Mouse (Mus musculus) brain, embryonic 14.5 days (tissue): ENCODE measurements around the gene Gpn2. TPM values are rescaled to one million over a fixed set of nuclear protein-coding genes. Genes with fewer than 3 reads are reported as not detected.
A peak's percentile ranks its signal among the peaks of the same experiment; 100 is the strongest.

Experiments
- DNase-seq: peaks from one replicate; pipeline ENCODE4 v3.0.0-alpha.2; 2011; ENCODE audit warnings: low read depth
- CTCF ChIP-seq: fragments of 200-500 bp; IDR thresholded peaks from 2 replicates; pipeline ENCODE4 v1.5.1; 2012; ENCODE audit warnings: inconsistent platforms, mild to moderate bottlenecking, moderate library complexity, borderline replicate concordance; ENCODE audit not compliant: insufficient read depth, insufficient read length; ENCODE audit errors: extremely low read depth
- POLR2A ChIP-seq: fragments of 200-500 bp; IDR thresholded peaks from 2 replicates; pipeline ENCODE4 v1.6.1; 2012; ENCODE audit warnings: mild to moderate bottlenecking, inconsistent platforms, borderline replicate concordance; ENCODE audit not compliant: poor library complexity, insufficient read depth, insufficient read length, severe bottlenecking; ENCODE audit errors: extremely low read depth
- polyA plus RNA-seq: library from polyadenylated mRNA; depleted of rRNA; stranded (reverse); fragments of >200 nt; gene quantifications from 2 replicates; pipeline ENCODE4 v1.2.3, GENCODE M21; 2012

The Gpn2 gene
- polyA plus RNA-seq, 1 experiment: 37.7 TPM

- DNase-seq: no peak
- no peak for TF ChIP-seq POLR2A
- TF ChIP-seq CTCF: peak; percentile 6; the same call in 1 of the 2 replicates
These were observed 28.3 kb downstream of the Gpn2 start for GRCm38 (mm10) chr4:133612416-133612815.

- TF ChIP-seq CTCF (no peak), POLR2A (no peak)
- DNase-seq: no peak
These were observed 28.9 kb downstream of the Gpn2 start for GRCm38 (mm10) chr4:133613026-133613425.

GRCm38 (mm10) chr4:133613867-133614266 lies 29.7 kb downstream of the Gpn2 start:
- DNase-seq: no peak
- no peak for TF ChIP-seq POLR2A
- TF ChIP-seq CTCF: no peak

- TF ChIP-seq CTCF (no peak), POLR2A (no peak)
- DNase-seq: peak; percentile 5
These were observed 30.2 kb downstream of the Gpn2 start for GRCm38 (mm10) chr4:133614274-133614761.

- TF ChIP-seq POLR2A (no peak), CTCF (no peak)
- no peak for DNase-seq
These were observed 31.3 kb downstream of the Gpn2 start for GRCm38 (mm10) chr4:133615416-133615815.

- DNase-seq: no peak
- TF ChIP-seq CTCF (no peak), POLR2A (no peak)
These were observed 33.8 kb downstream of the Gpn2 start for GRCm38 (mm10) chr4:133617936-133618335.

GRCm38 (mm10) chr4:133619473-133620136 lies 35.4 kb downstream of the Gpn2 start:
- DNase-seq: peak; percentile 13
- TF ChIP-seq POLR2A (no peak), CTCF (no peak)

- TF ChIP-seq CTCF (no peak), POLR2A (no peak)
- DNase-seq: no peak
These were observed 36.5 kb downstream of the Gpn2 start for GRCm38 (mm10) chr4:133620668-133621067.

- no peak for DNase-seq
- TF ChIP-seq CTCF (no peak), POLR2A (no peak)
These were observed 38.1 kb downstream of the Gpn2 start for GRCm38 (mm10) chr4:133622161-133622695.

GRCm38 (mm10) chr4:133624830-133625229 lies 40.7 kb downstream of the Gpn2 start:
- no peak for DNase-seq
- no peak for TF ChIP-seq CTCF

GRCm38 (mm10) chr4:133625621-133626071 lies 41.5 kb downstream of the Gpn2 start:
- TF ChIP-seq POLR2A (no peak), CTCF (no peak)
- no peak for DNase-seq

GRCm38 (mm10) chr4:133626221-133626620 lies 42.1 kb downstream of the Gpn2 start:
- no peak for DNase-seq
- TF ChIP-seq CTCF (no peak), POLR2A (no peak)
